Mouse (Mus musculus): ENCODE results near the gene Hemk1. TPM values are rescaled to one million over a fixed set of nuclear protein-coding genes. Genes with fewer than 3 reads are reported as not detected.

The Hemk1 gene
- polyA plus RNA-seq, 1 experiment from 2014 or later, result 11.6 TPM

GRCm38 (mm10) chr9:107299783-107300182, 38.4 kb downstream of the Hemk1 start:
- peaks cover 12% of the 10 kb centered on the region for H3K4me1 ChIP-seq (replicated peaks)
- H3K27ac ChIP-seq, result no peak overlapping the region
- H3K9ac ChIP-seq (replicated peaks), result no peak overlapping the region
- peaks cover 6% of the 10 kb centered on the region for H3K27me3 ChIP-seq
- H3K36me3 ChIP-seq, result peaks cover 25% of the 10 kb centered on the region
- 88% methylated on average over 7 of the region's 7 CpGs for WGBS
- no peak for ATAC-seq (ENCODE audit: insufficient number of reproducible peaks, insufficient read depth, low FRiP score, low TSS enrichment, low read depth)
- no peak overlapping the region for H3K4me3 ChIP-seq (replicated peaks)
- H3K4me2 ChIP-seq, result no peak overlapping the region
- no peaks in the 10 kb centered on the region for H3K9me3 ChIP-seq

- no peak for ATAC-seq (ENCODE audit: insufficient number of reproducible peaks, insufficient read depth, low FRiP score, low TSS enrichment, low read depth)
- Histone ChIP-seq H3K36me3 (peaks cover 25% of the 10 kb centered on the region), H3K27me3 (peaks cover 6% of the 10 kb centered on the region), H3K9ac (replicated peaks) (no peak overlapping the region), H3K4me1 (replicated peaks) (peaks cover 12% of the 10 kb centered on the region), H3K9me3 (no peaks in the 10 kb centered on the region), H3K27ac (no peak overlapping the region), H3K4me3 (replicated peaks) (no peak overlapping the region), H3K4me2 (no peak overlapping the region)
- 83% methylated on average over 6 of the region's 6 CpGs for WGBS
Measured at GRCm38 (mm10) chr9:107298876-107299275, 39.3 kb downstream of the Hemk1 start.

- H3K36me3 ChIP-seq, result peaks cover 25% of the 10 kb centered on the region
- peak overlapping the region; percentile 91 for H3K4me2 ChIP-seq
- peak overlapping the region; percentile 68 for H3K4me3 ChIP-seq (replicated peaks)
- peaks cover 12% of the 10 kb centered on the region for H3K4me1 ChIP-seq (replicated peaks)
- H3K9ac ChIP-seq (replicated peaks), result no peak overlapping the region
- 77% methylated on average over 8 of the region's 8 CpGs for WGBS
- H3K27me3 ChIP-seq, result peaks cover 6% of the 10 kb centered on the region
- H3K9me3 ChIP-seq, result no peaks in the 10 kb centered on the region
- no peak for ATAC-seq (ENCODE audit: insufficient number of reproducible peaks, insufficient read depth, low FRiP score, low TSS enrichment, low read depth)
- H3K27ac ChIP-seq, result no peak overlapping the region
Measured at GRCm38 (mm10) chr9:107298059-107298780, 39.9 kb downstream of the Hemk1 start.

- H3K27ac ChIP-seq, result no peak overlapping the region
- 94% methylated on average over 4 of the region's 4 CpGs for WGBS
- peak overlapping the region; percentile 68 for H3K4me3 ChIP-seq (replicated peaks)
- H3K4me1 ChIP-seq (replicated peaks), result peaks cover 12% of the 10 kb centered on the region
- peaks cover 25% of the 10 kb centered on the region for H3K36me3 ChIP-seq
- peaks cover 7% of the 10 kb centered on the region for H3K27me3 ChIP-seq
- no peaks in the 10 kb centered on the region for H3K9me3 ChIP-seq
- peak overlapping the region; percentile 91 for H3K4me2 ChIP-seq
- no peak overlapping the region for H3K9ac ChIP-seq (replicated peaks)
- no peak for ATAC-seq (ENCODE audit: insufficient number of reproducible peaks, insufficient read depth, low FRiP score, low TSS enrichment, low read depth)
Measured at GRCm38 (mm10) chr9:107297658-107298057, 40.5 kb downstream of the Hemk1 start.

- Histone ChIP-seq H3K4me1 (replicated peaks) (peaks cover 12% of the 10 kb centered on the region), H3K4me2 (peak overlapping the region; percentile 91), H3K27ac (0 out of 2 replicates have a peak overlapping the region, but pooled peaks have one; percentile 64), H3K27me3 (peaks cover 12% of the 10 kb centered on the region), H3K9me3 (no peaks in the 10 kb centered on the region), H3K36me3 (peaks cover 23% of the 10 kb centered on the region), H3K4me3 (replicated peaks) (peak overlapping the region; percentile 68), H3K9ac (replicated peaks) (peak overlapping the region; percentile 66)
- no peak; the same call in 1 of the 2 replicates for ATAC-seq (ENCODE audit: insufficient number of reproducible peaks, insufficient read depth, low FRiP score, low TSS enrichment, low read depth)
- 15% methylated on average over 16 of the region's 16 CpGs for WGBS
Measured at GRCm38 (mm10) chr9:107297059-107297458, 41.1 kb downstream of the Hemk1 start.

GRCm38 (mm10) chr9:107296501-107296965, 41.6 kb downstream of the Hemk1 start:
- H3K27me3 ChIP-seq, result peaks cover 12% of the 10 kb centered on the region
- under 1% methylated on average over 31 of the region's 31 CpGs for WGBS
- peak overlapping the region; percentile 66 for H3K9ac ChIP-seq (replicated peaks)
- peak; percentile 96 for ATAC-seq (ENCODE audit: insufficient number of reproducible peaks, insufficient read depth, low FRiP score, low TSS enrichment, low read depth)
- peak overlapping the region; percentile 68 for H3K4me3 ChIP-seq (replicated peaks)
- H3K27ac ChIP-seq, result peak overlapping the region; percentile 64; the same call in 1 of the 2 replicates
- H3K9me3 ChIP-seq, result no peaks in the 10 kb centered on the region
- H3K4me1 ChIP-seq (replicated peaks), result peaks cover 12% of the 10 kb centered on the region
- peak overlapping the region; percentile 91 for H3K4me2 ChIP-seq
- H3K36me3 ChIP-seq, result peaks cover 17% of the 10 kb centered on the region

- Histone ChIP-seq H3K4me3 (replicated peaks) (peak overlapping the region; percentile 68), H3K4me1 (replicated peaks) (peaks cover 12% of the 10 kb centered on the region), H3K9me3 (no peaks in the 10 kb centered on the region), H3K9ac (replicated peaks) (peak overlapping the region; percentile 44; the same call in 1 of the 2 replicates), H3K27me3 (peaks cover 12% of the 10 kb centered on the region), H3K4me2 (peak overlapping the region; percentile 91), H3K27ac (no peak overlapping the region), H3K36me3 (peaks cover 12% of the 10 kb centered on the region)
- 5% methylated on average over 14 of the region's 14 CpGs for whole genome bisulfite sequencing
- ATAC-seq (ENCODE audit: insufficient number of reproducible peaks, insufficient read depth, low FRiP score, low TSS enrichment, low read depth), result peak; percentile 50
Measured at GRCm38 (mm10) chr9:107296041-107296440, 42.1 kb downstream of the Hemk1 start.

- no peaks in the 10 kb centered on the region for H3K9me3 ChIP-seq
- no peak for ATAC-seq (ENCODE audit: insufficient number of reproducible peaks, insufficient read depth, low FRiP score, low TSS enrichment, low read depth)
- H3K4me3 ChIP-seq (replicated peaks), result peak within 1 kb of the TSS; percentile 68
- H3K4me2 ChIP-seq, result peak within 1 kb of the TSS; percentile 91
- H3K27me3 ChIP-seq, result peaks cover 12% of the 10 kb centered on the region
- H3K4me1 ChIP-seq (replicated peaks), result peaks cover 12% of the 10 kb centered on the region
- peak within 1 kb of the TSS; percentile 64; the same call in 1 of the 2 replicates for H3K27ac ChIP-seq
- peaks cover 10% of the 10 kb centered on the region for H3K36me3 ChIP-seq
- H3K9ac ChIP-seq (replicated peaks), result peak within 1 kb of the TSS; percentile 66
Measured at GRCm38 (mm10) chr9:107296016-107296040, 42.3 kb downstream of the Hemk1 start, which contains the start of gene Cish. TSS of gene Cish (plus strand) at chr9:107296026.

- H3K27ac ChIP-seq, result no peak overlapping the region
- peak overlapping the region; percentile 91 for H3K4me2 ChIP-seq
- H3K9me3 ChIP-seq, result no peaks in the 10 kb centered on the region
- H3K27me3 ChIP-seq, result peaks cover 12% of the 10 kb centered on the region
- H3K4me1 ChIP-seq (replicated peaks), result peaks cover 12% of the 10 kb centered on the region
- H3K9ac ChIP-seq (replicated peaks), result no peak overlapping the region
- H3K36me3 ChIP-seq, result peaks cover 8% of the 10 kb centered on the region
- WGBS, result 82% methylated on average over 4 of the region's 4 CpGs
- H3K4me3 ChIP-seq (replicated peaks), result peak overlapping the region; percentile 68
- no peak for ATAC-seq (ENCODE audit: insufficient number of reproducible peaks, insufficient read depth, low FRiP score, low TSS enrichment, low read depth)
Measured at GRCm38 (mm10) chr9:107295616-107296015, 42.5 kb downstream of the Hemk1 start.

- Histone ChIP-seq H3K4me3 (replicated peaks) (no peak overlapping the region), H3K9ac (replicated peaks) (no peak overlapping the region), H3K27ac (no peak overlapping the region), H3K27me3 (peaks cover 13% of the 10 kb centered on the region), H3K36me3 (no peaks in the 10 kb centered on the region), H3K4me1 (replicated peaks) (peaks cover 17% of the 10 kb centered on the region), H3K9me3 (no peaks in the 10 kb centered on the region), H3K4me2 (no peak overlapping the region)
- 5% methylated on average over 6 of the region's 6 CpGs for WGBS
- no peak for ATAC-seq (ENCODE audit: insufficient number of reproducible peaks, insufficient read depth, low FRiP score, low TSS enrichment, low read depth)
Measured at GRCm38 (mm10) chr9:107294249-107294648, 43.9 kb downstream of the Hemk1 start.

- Histone ChIP-seq H3K9ac (replicated peaks) (no peak overlapping the region), H3K4me2 (no peak overlapping the region), H3K4me1 (replicated peaks) (peaks cover 9% of the 10 kb centered on the region), H3K27ac (no peak overlapping the region), H3K27me3 (peaks cover 23% of the 10 kb centered on the region), H3K9me3 (no peaks in the 10 kb centered on the region), H3K36me3 (no peaks in the 10 kb centered on the region), H3K4me3 (replicated peaks) (no peak overlapping the region)
- WGBS, result 31% methylated on average over 10 of the region's 10 CpGs
- ATAC-seq (ENCODE audit: insufficient number of reproducible peaks, insufficient read depth, low FRiP score, low TSS enrichment, low read depth), result no peak
Measured at GRCm38 (mm10) chr9:107290897-107291296, 47.3 kb downstream of the Hemk1 start.

Measured in limb, embryonic 12.5 days (tissue).